Mouse (Mus musculus) MEL (cell line): ENCODE data around the gene Pcgf2. TPM values are rescaled to one million over a fixed set of nuclear protein-coding genes. Genes with fewer than 3 reads are reported as not detected.

ENCODE experiments used
- DNase-seq: peaks from one replicate; pipeline ENCODE4 v3.0.0; 2011; ENCODE audit warnings: low read depth, low spot score
- H3K27ac ChIP-seq: 2 replicates; pipeline ENCODE4 v1.5.1; 2012; ENCODE audit warnings: low read depth, mild to moderate bottlenecking, control low read depth, low read length, moderate library complexity; ENCODE audit not compliant: control insufficient read depth
- H3K27me3 ChIP-seq, 2 experiments: fragments of 150-350 bp in 1 of 2; sonication (generic) in 1 of 2; 2 replicates each; pipeline ENCODE4 v1.6.1; 2012; ENCODE audit warnings: low read length in 2 of 2, mild to moderate bottlenecking in 2 of 2, improper control_type of control experiment in 1 of 2, moderate library complexity in 1 of 2; ENCODE audit not compliant: insufficient read depth in 2 of 2, control insufficient read depth in 1 of 2
- H3K36me3 ChIP-seq, 2 experiments: 2 replicates each; pipeline ENCODE4 v1.6.1; 2012 to 2014; ENCODE audit warnings: low read length in 2 of 2, improper control_type of control experiment in 1 of 2, inconsistent platforms in 1 of 2, mild to moderate bottlenecking in 1 of 2; ENCODE audit not compliant: insufficient read depth in 2 of 2, control insufficient read depth in 1 of 2
- H3K4me1 ChIP-seq, 2 experiments: fragments of 150-350 bp in 1 of 2; sonication (generic) in 1 of 2; 2 replicates each; pipeline ENCODE4 v1.6.1; 2012; ENCODE audit warnings: low read length in 2 of 2, improper control_type of control experiment in 1 of 2, mild to moderate bottlenecking in 1 of 2; ENCODE audit not compliant: insufficient read depth in 2 of 2, control insufficient read depth in 1 of 2
- H3K4me3 ChIP-seq, 2 experiments: fragments of 150-350 bp in 1 of 2; sonication (generic) in 1 of 2; 2 replicates each; pipeline ENCODE4 v1.5.1; 2012; ENCODE audit warnings: low read depth in 2 of 2, low read length in 2 of 2, mild to moderate bottlenecking in 2 of 2, moderate library complexity in 2 of 2, control low read depth in 1 of 2, improper control_type of control experiment in 1 of 2; ENCODE audit not compliant: control insufficient read depth in 1 of 2, insufficient read depth in 1 of 2
- H3K79me2 ChIP-seq: 2 replicates; pipeline ENCODE4 v1.6.1; 2012; ENCODE audit warnings: mild to moderate bottlenecking, low read length, moderate library complexity; ENCODE audit not compliant: control insufficient read depth, poor library complexity, insufficient read depth
- H3K9ac ChIP-seq: 2 replicates; pipeline ENCODE4 v1.6.1; 2012; ENCODE audit warnings: low read depth, mild to moderate bottlenecking, control low read depth, low read length, moderate library complexity; ENCODE audit not compliant: control insufficient read depth, poor library complexity, severe bottlenecking
- H3K9me3 ChIP-seq: fragments of 150-350 bp; sonication (generic); replicated peaks from 2 replicates; pipeline ENCODE4 v1.6.1; 2012; ENCODE audit warnings: mild to moderate bottlenecking, low read length, improper control_type of control experiment, moderate library complexity; ENCODE audit not compliant: insufficient read depth
- CHD1 ChIP-seq: IDR thresholded peaks from 2 replicates; pipeline ENCODE4 v1.6.1; 2012; ENCODE audit warnings: low read depth, mild to moderate bottlenecking, inconsistent platforms, low read length, improper control_type of control experiment
- E2F4 ChIP-seq: IDR thresholded peaks from 2 replicates; pipeline ENCODE4 v1.6.1; 2011; ENCODE audit warnings: low read depth, low read length, improper control_type of control experiment, borderline replicate concordance
- ETS1 ChIP-seq: IDR thresholded peaks from 2 replicates; pipeline ENCODE4 v1.6.1; 2012; ENCODE audit warnings: low read depth, mild to moderate bottlenecking, inconsistent platforms, low read length, improper control_type of control experiment, moderate library complexity
- GATA1 ChIP-seq: IDR thresholded peaks from 2 replicates; pipeline ENCODE4 v1.6.1; 2011; ENCODE audit warnings: low read depth, low read length, improper control_type of control experiment
- HCFC1 ChIP-seq: IDR thresholded peaks from 2 replicates; pipeline ENCODE4 v1.6.1; 2012; ENCODE audit warnings: low read depth, mild to moderate bottlenecking, inconsistent platforms, low read length, improper control_type of control experiment, moderate library complexity
- JUND ChIP-seq: IDR thresholded peaks from 2 replicates; pipeline ENCODE4 v1.6.1; 2011; ENCODE audit warnings: low read depth, mild to moderate bottlenecking, improper control_type of control experiment, low read length
- KAT2A ChIP-seq: conservative IDR thresholded peaks from 2 replicates; pipeline ENCODE4 v1.6.1; 2012; ENCODE audit warnings: low read depth, low read length, improper control_type of control experiment, inconsistent platforms
- MAZ ChIP-seq: IDR thresholded peaks from 2 replicates; pipeline ENCODE4 v1.6.1; 2012; ENCODE audit warnings: low read depth, mild to moderate bottlenecking, inconsistent platforms, low read length, improper control_type of control experiment
- MYB ChIP-seq: IDR thresholded peaks from 2 replicates; pipeline ENCODE4 v1.6.1; 2011; ENCODE audit warnings: mild to moderate bottlenecking, low read depth, low read length, improper control_type of control experiment
- NELFE ChIP-seq: IDR thresholded peaks from 2 replicates; pipeline ENCODE4 v1.6.1; 2011; ENCODE audit warnings: low read depth, low read length, improper control_type of control experiment
- NRF1 ChIP-seq: IDR thresholded peaks from 2 replicates; pipeline ENCODE4 v1.6.1; 2014; ENCODE audit warnings: low read depth, mild to moderate bottlenecking, inconsistent platforms, low read length, improper control_type of control experiment, moderate library complexity; ENCODE audit not compliant: poor library complexity, insufficient read depth, severe bottlenecking
- POLR2A ChIP-seq, 2 experiments: IDR thresholded peaks; 2 replicates each; pipeline ENCODE4 v1.6.1; 2011 to 2012; ENCODE audit warnings: low read length in 2 of 2, mild to moderate bottlenecking in 2 of 2, control low read depth in 1 of 2, improper control_type of control experiment in 1 of 2, low read depth in 1 of 2, moderate library complexity in 1 of 2; ENCODE audit not compliant: control insufficient read depth in 1 of 2, insufficient read depth in 1 of 2, poor library complexity in 1 of 2
- POLR2AphosphoS5 ChIP-seq: IDR thresholded peaks from 2 replicates; pipeline ENCODE4 v1.6.1; 2012; ENCODE audit warnings: low read depth, borderline replicate concordance, mild to moderate bottlenecking, inconsistent platforms, low read length, moderate library complexity, mixed read lengths
- RCOR1 ChIP-seq: IDR thresholded peaks from 2 replicates; pipeline ENCODE4 v1.6.1; 2012; ENCODE audit warnings: low read depth, mild to moderate bottlenecking, inconsistent platforms, low read length, improper control_type of control experiment
- SMC3 ChIP-seq: IDR thresholded peaks from 2 replicates; pipeline ENCODE4 v1.6.1; 2011; ENCODE audit warnings: low read depth, low read length, improper control_type of control experiment
- TBP ChIP-seq: IDR thresholded peaks from 2 replicates; pipeline ENCODE4 v1.8.0; 2011; ENCODE audit warnings: low read depth, low read length, improper control_type of control experiment
- TCF12 ChIP-seq: IDR thresholded peaks from 2 replicates; pipeline ENCODE4 v1.6.1; 2014; ENCODE audit warnings: low read depth, mild to moderate bottlenecking, inconsistent platforms, low read length, improper control_type of control experiment, moderate library complexity
- UBTF ChIP-seq: IDR thresholded peaks from 2 replicates; pipeline ENCODE4 v1.6.1; 2012; ENCODE audit warnings: low read depth, mild to moderate bottlenecking, inconsistent platforms, low read length, improper control_type of control experiment, moderate library complexity, borderline replicate concordance; ENCODE audit not compliant: insufficient read depth
- USF2 ChIP-seq, 2 experiments: IDR thresholded peaks; 2 replicates each; pipeline ENCODE4 v1.6.1; 2011 to 2012; ENCODE audit warnings: improper control_type of control experiment in 2 of 2, low read length in 2 of 2, borderline replicate concordance in 1 of 2, inconsistent platforms in 1 of 2, low read depth in 1 of 2, mild to moderate bottlenecking in 1 of 2; ENCODE audit not compliant: insufficient read depth in 1 of 2
- ZC3H11A ChIP-seq: IDR thresholded peaks from 2 replicates; pipeline ENCODE4 v1.6.1; 2012; ENCODE audit warnings: low read depth, mild to moderate bottlenecking, inconsistent platforms, low read length, improper control_type of control experiment
- ZKSCAN1 ChIP-seq: IDR thresholded peaks from 2 replicates; pipeline ENCODE4 v1.6.1; 2012; ENCODE audit warnings: low read depth, mild to moderate bottlenecking, inconsistent platforms, low read length, improper control_type of control experiment, moderate library complexity
- ZMIZ1 ChIP-seq: IDR thresholded peaks from 2 replicates; pipeline ENCODE4 v1.6.1; 2012; ENCODE audit warnings: low read depth, mild to moderate bottlenecking, inconsistent platforms, low read length, improper control_type of control experiment, moderate library complexity
- polyA plus RNA-seq, 2 experiments: library from polyadenylated mRNA; stranded (reverse) in 1 of 2; unstranded in 1 of 2; fragments of >175 nt in 1 of 2; fragments of >200 nt in 1 of 2; gene quantifications; 2 replicates each; pipeline versions ENCODE4 v1.2.1 to v1.2.4; 2012; ENCODE audit warnings: low replicate concordance in 2 of 2, low read depth in 1 of 2; ENCODE audit not compliant: insufficient read length in 2 of 2, insufficient read depth in 1 of 2, missing spikeins in 1 of 2
- total RNA-seq: library from RNA; depleted of rRNA; stranded (reverse); fragments of 300-350 nt; gene quantifications from 2 replicates; pipeline ENCODE4 v1.2.3, GENCODE M21; 2012

Gene Pcgf2
- total and polyA plus RNA-seq, 3 experiments: 12.3 to 38.7 TPM; not detected in 1

- H3K27me3 ChIP-seq: no peaks in the 10 kb centered on the region
- TF ChIP-seq SMC3 (no peak), TBP (no peak), POLR2A (IDR thresholded peaks at IDR 0.05; ENCODE audit: control insufficient read depth in 1 of 2, insufficient read depth in 1 of 2, low read depth in 1 of 2, low read length in 2 of 2, poor library complexity in 1 of 2) (no peak), JUND (no peak), USF2 (IDR thresholded peaks at IDR 0.05; ENCODE audit: borderline replicate concordance in 1 of 2, insufficient read depth in 1 of 2, low read depth in 1 of 2, low read length in 2 of 2) (no peak), ZKSCAN1 (no peak), POLR2AphosphoS5 (no peak), HCFC1 (no peak), MYB (no peak), KAT2A (no peak), UBTF (no peak)
- H3K27ac ChIP-seq: no peak overlapping the region
- no peak for DNase-seq
- H3K36me3 ChIP-seq: peaks cover 0 to 3% of the 10 kb centered on the region in 2 experiments; a peak in 1 of 4 replicates
- no peak overlapping the region for H3K4me3 ChIP-seq
- no peaks in the 10 kb centered on the region for H3K4me1 ChIP-seq
- no peaks in the 10 kb centered on the region for H3K79me2 ChIP-seq
- no peaks in the 10 kb centered on the region for H3K9me3 ChIP-seq
- no peak overlapping the region for H3K9ac ChIP-seq
Observed at GRCm38 (mm10) chr11:97678301-97678700, 22.0 kb downstream of the Pcgf2 start.

GRCm38 (mm10) chr11:97677842-97678241 is 22.5 kb downstream of the Pcgf2 start:
- no peak for DNase-seq
- TF ChIP-seq NRF1 (no peak), POLR2A (IDR thresholded peaks at IDR 0.05; ENCODE audit: control insufficient read depth in 1 of 2, insufficient read depth in 1 of 2, low read depth in 1 of 2, low read length in 2 of 2, poor library complexity in 1 of 2) (no peak), NELFE (no peak), USF2 (IDR thresholded peaks at IDR 0.05; ENCODE audit: borderline replicate concordance in 1 of 2, insufficient read depth in 1 of 2, low read depth in 1 of 2, low read length in 2 of 2) (no peak), TBP (no peak), HCFC1 (no peak), POLR2AphosphoS5 (no peak), E2F4 (no peak), JUND (no peak), ZC3H11A (no peak), ETS1 (no peak), MAZ (no peak), TCF12 (no peak), ZMIZ1 (no peak), SMC3 (no peak), CHD1 (no peak), RCOR1 (no peak), KAT2A (no peak), GATA1 (no peak)
- Histone ChIP-seq H3K79me2 (no peaks in the 10 kb centered on the region), H3K27me3 (no peaks in the 10 kb centered on the region), H3K4me1 (no peaks in the 10 kb centered on the region), H3K36me3 (peaks cover 0 to 3% of the 10 kb centered on the region in 2 experiments; a peak in 1 of 4 replicates), H3K9ac (no peak overlapping the region), H3K27ac (no peak overlapping the region), H3K4me3 (no peak overlapping the region), H3K9me3 (no peaks in the 10 kb centered on the region)
